Mouse (Mus musculus) heart, embryonic 13.5 days (tissue): ENCODE results near the gene 4930539E08Rik. TPM values are rescaled to one million over a fixed set of nuclear protein-coding genes. Genes with fewer than 3 reads are reported as not detected.

ENCODE experiments used
- ATAC-seq: fragments of 200-750 bp; cut with Nextera tagmentation; 2 replicates; pipeline ENCODE4 v1.8.0; 2017; ENCODE audit warnings: moderate TSS enrichment; ENCODE audit not compliant: insufficient number of reproducible peaks, low FRiP score, low TSS enrichment; ENCODE audit errors: extremely low read depth
- H3K27ac ChIP-seq: fragments of 300-500 bp; sonication (generic); replicated peaks from 2 replicates; pipeline ENCODE4 v1.5.1; 2015; ENCODE audit warnings: moderate library complexity, mild to moderate bottlenecking, inconsistent platforms
- H3K27me3 ChIP-seq: fragments of 300-500 bp; sonication (generic); replicated peaks from 2 replicates; pipeline ENCODE4 v1.6.1; 2015; ENCODE audit warnings: mild to moderate bottlenecking, inconsistent platforms
- H3K36me3 ChIP-seq: fragments of 300-500 bp; sonication (generic); 2 replicates; pipeline ENCODE4 v1.6.1; 2015; ENCODE audit warnings: mild to moderate bottlenecking, inconsistent platforms
- H3K4me1 ChIP-seq: fragments of 300-500 bp; sonication (generic); 2 replicates; pipeline ENCODE4 v1.6.1; 2015; ENCODE audit warnings: inconsistent platforms
- H3K4me2 ChIP-seq: fragments of 300-500 bp; sonication (generic); 2 replicates; pipeline ENCODE4 v1.6.1; 2015; ENCODE audit warnings: inconsistent platforms, mild to moderate bottlenecking, moderate library complexity
- H3K4me3 ChIP-seq: fragments of 300-500 bp; sonication (generic); 2 replicates; pipeline ENCODE4 v1.5.1; 2015; ENCODE audit warnings: moderate library complexity, mild to moderate bottlenecking, inconsistent platforms
- H3K9ac ChIP-seq: fragments of 300-500 bp; sonication (generic); 2 replicates; pipeline ENCODE4 v1.6.1; 2015; ENCODE audit warnings: inconsistent platforms, mild to moderate bottlenecking, moderate library complexity
- H3K9me3 ChIP-seq: fragments of 300-500 bp; sonication (generic); 2 replicates; pipeline ENCODE4 v1.6.1; 2016; ENCODE audit warnings: inconsistent platforms
- WGBS: fragments of 180-500 bp; shearing (Covaris S2); methylation state at CpG from one replicate; pipeline ENCODE4 v1.1.7; 2015; ENCODE audit warnings: mixed read lengths; 5-methylcytosine and 5-hydroxymethylcytosine counted together
- polyA plus RNA-seq: library from polyadenylated mRNA; unstranded; fragments of >200 nt; fragmentation: Nextera tagmentation; extraction: Ambion mirVana; gene quantifications from 2 replicates; pipeline ENCODE4 v1.2.1, GENCODE M21; 2015

Gene 4930539E08Rik
- polyA plus RNA-seq, 1 experiment from 2014 or later, result 0.05 TPM

DNA sequence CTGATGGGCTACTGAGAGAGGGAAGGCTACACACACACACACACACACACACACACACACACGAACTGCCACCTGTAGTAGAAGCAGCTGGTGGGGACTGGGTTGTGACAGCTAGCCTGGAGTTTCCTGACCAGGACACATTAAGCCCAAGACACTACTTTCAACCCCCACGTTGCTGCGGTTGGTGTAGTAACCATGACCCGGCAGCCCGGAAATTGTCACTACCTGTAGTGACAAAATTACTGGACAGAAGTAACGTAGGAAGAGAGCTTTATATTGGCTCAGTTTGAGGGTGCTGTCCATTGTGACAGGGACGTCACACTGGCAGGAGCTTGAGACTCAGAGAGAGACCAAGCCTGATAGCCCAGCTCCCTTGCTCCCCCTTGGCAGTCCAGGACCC is 42.8 kb downstream of the 4930539E08Rik start:
- Histone ChIP-seq H3K4me2 (no peak overlapping the region), H3K36me3 (no peaks in the 10 kb centered on the region), H3K9ac (no peak overlapping the region), H3K9me3 (0 out of 2 replicates have a peak, but pooled peaks cover 2% of the 10 kb centered on the region), H3K27me3 (peaks cover 3% of the 10 kb centered on the region; the same call in 1 of the 2 replicates), H3K4me3 (no peak overlapping the region), H3K27ac (no peak overlapping the region), H3K4me1 (peaks cover 19% of the 10 kb centered on the region)
- ATAC-seq, result no peak
- 86% methylated on average over 7 of the region's 7 CpGs for WGBS

DNA sequence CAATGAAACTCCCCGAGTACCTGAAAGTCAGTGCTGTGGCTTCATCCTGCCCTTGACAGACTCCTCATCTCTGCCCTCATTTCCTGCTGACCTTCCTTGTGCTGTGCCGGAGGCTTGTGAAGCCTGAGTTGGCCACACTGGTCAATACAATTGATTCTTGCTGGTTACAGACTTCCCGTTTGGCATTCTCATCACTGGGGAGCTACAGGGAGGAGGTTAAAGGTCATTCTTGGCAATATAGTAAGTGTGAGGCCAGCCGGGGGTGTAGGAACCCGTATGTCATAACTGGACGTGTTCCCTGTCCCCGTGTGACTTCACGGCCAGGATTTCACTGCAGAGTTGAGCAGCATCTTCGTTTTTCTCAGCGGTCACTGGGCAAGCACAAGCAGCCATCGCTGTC is 43.3 kb downstream of the 4930539E08Rik start:
- Histone ChIP-seq H3K4me3 (no peak overlapping the region), H3K4me2 (no peak overlapping the region), H3K9ac (no peak overlapping the region), H3K4me1 (peaks cover 15% of the 10 kb centered on the region), H3K36me3 (no peaks in the 10 kb centered on the region), H3K27ac (no peak overlapping the region), H3K9me3 (0 out of 2 replicates have a peak, but pooled peaks cover 2% of the 10 kb centered on the region), H3K27me3 (no peaks in the 10 kb centered on the region)
- WGBS, result 74% methylated on average over 11 of the region's 11 CpGs
- no peak for ATAC-seq

DNA sequence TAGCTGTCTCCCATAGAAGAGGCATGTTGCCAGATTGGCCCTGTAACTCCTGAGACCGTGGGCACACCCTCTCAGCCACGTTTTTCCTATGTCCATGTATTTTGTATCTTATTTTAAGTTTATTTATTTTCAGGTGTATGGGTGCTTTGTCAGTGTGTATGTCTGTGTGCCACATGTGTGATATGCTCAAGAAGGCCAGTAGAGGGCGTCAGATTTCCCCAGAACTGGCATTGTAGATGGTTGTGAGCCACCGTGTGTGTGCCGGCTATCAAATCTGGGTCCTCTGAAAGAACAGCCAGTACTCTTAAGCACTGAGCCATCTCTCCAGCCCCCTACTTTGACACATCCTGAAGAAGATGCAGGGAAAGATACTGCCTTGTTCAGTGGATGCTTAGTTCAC is 44.7 kb downstream of the 4930539E08Rik start:
- WGBS, result 70% methylated on average over 5 of the region's 5 CpGs
- H3K4me2 ChIP-seq, result no peak overlapping the region

GRCm38 (mm10) chr17:28869412-28870110 is 45.6 kb downstream of the 4930539E08Rik start:
- no peak for ATAC-seq
- Histone ChIP-seq H3K4me2 (no peak overlapping the region), H3K27me3 (no peaks in the 10 kb centered on the region), H3K36me3 (no peaks in the 10 kb centered on the region), H3K4me1 (peaks cover 1% of the 10 kb centered on the region), H3K4me3 (no peak overlapping the region), H3K9ac (no peak overlapping the region), H3K9me3 (0 out of 2 replicates have a peak, but pooled peaks cover 2% of the 10 kb centered on the region), H3K27ac (no peak overlapping the region)
- WGBS, result 43% methylated on average over 9 of the region's 9 CpGs

More for the DNA sequence above, 44.7 kb downstream of the 4930539E08Rik start:
- H3K27me3 ChIP-seq, result no peaks in the 10 kb centered on the region
- H3K4me1 ChIP-seq, result peaks cover 10% of the 10 kb centered on the region
- 0 out of 2 replicates have a peak, but pooled peaks cover 2% of the 10 kb centered on the region for H3K9me3 ChIP-seq
- no peak for ATAC-seq
- H3K9ac ChIP-seq, result no peak overlapping the region
- H3K27ac ChIP-seq, result no peak overlapping the region
- H3K4me3 ChIP-seq, result no peak overlapping the region
- H3K36me3 ChIP-seq, result no peaks in the 10 kb centered on the region

GRCm38 (mm10) chr17:28867381-28867780 is 47.7 kb downstream of the 4930539E08Rik start:
- 83% methylated on average over 4 of the region's 4 CpGs for WGBS
- Histone ChIP-seq H3K9me3 (no peaks in the 10 kb centered on the region), H3K27me3 (no peaks in the 10 kb centered on the region), H3K4me3 (no peak overlapping the region), H3K27ac (no peak overlapping the region), H3K9ac (no peak overlapping the region), H3K4me1 (no peaks in the 10 kb centered on the region), H3K36me3 (no peaks in the 10 kb centered on the region), H3K4me2 (no peak overlapping the region)
- no peak for ATAC-seq

DNA sequence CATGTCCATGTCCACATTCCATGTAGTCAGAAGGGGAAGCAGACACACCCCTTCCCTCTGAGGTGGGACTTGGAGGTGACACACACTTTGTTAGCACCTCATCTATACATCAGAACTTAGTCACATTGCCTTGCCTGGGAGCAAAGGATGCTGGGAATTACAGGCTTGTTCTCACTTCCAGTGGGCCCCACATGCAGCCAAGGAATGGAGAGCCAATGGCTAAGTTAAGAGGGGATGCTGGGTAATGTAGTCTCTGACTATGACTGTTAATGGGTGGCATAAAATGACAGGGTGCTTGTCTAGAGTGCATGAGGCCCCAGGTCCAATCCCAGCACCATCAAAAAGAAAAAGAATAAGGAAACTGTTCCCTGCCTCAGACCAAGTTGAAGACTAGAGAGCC is 48.2 kb downstream of the 4930539E08Rik start:
- Histone ChIP-seq H3K9ac (no peak overlapping the region), H3K27me3 (no peaks in the 10 kb centered on the region), H3K36me3 (no peaks in the 10 kb centered on the region), H3K4me2 (no peak overlapping the region), H3K4me3 (no peak overlapping the region), H3K4me1 (no peaks in the 10 kb centered on the region), H3K27ac (no peak overlapping the region), H3K9me3 (no peaks in the 10 kb centered on the region)
- no peak for ATAC-seq

DNA sequence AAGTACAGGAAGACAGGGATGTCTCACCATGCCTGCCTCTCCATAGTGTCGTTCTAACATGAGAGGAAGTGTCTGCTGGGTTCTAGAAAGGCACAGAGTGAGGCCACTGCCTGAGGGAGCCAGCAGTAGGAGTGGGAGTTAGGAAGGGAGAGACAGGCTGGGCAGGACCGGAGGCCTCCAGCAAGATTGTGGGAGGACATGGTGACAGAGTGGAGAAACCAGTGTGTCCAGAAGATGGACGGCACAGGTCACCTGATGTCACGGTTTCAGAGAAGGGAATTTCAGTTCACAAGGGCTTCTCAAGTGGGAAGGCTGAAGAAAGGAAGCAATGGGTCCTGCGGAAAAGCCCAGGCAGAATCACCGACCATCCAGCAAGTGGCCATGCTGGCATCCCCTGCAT is 50.7 kb downstream of the 4930539E08Rik start:
- H3K4me1 ChIP-seq, result no peaks in the 10 kb centered on the region
- H3K9ac ChIP-seq, result no peak overlapping the region
- H3K27me3 ChIP-seq, result no peaks in the 10 kb centered on the region
- 62% methylated on average over 6 of the region's 6 CpGs for WGBS
- no peak overlapping the region for H3K4me3 ChIP-seq
- H3K4me2 ChIP-seq, result no peak overlapping the region
- no peak overlapping the region for H3K27ac ChIP-seq
- H3K9me3 ChIP-seq, result no peaks in the 10 kb centered on the region
- no peaks in the 10 kb centered on the region for H3K36me3 ChIP-seq
- no peak for ATAC-seq

GRCm38 (mm10) chr17:28863926-28864325 is 51.2 kb downstream of the 4930539E08Rik start:
- Histone ChIP-seq H3K9me3 (no peaks in the 10 kb centered on the region), H3K27ac (no peak overlapping the region)
- WGBS, result 52% methylated on average over 7 of the region's 7 CpGs

GRCm38 (mm10) chr17:28858205-28858604 is 56.9 kb downstream of the 4930539E08Rik start, which contains the start of gene Pnpla1:
Gene Pnpla1, plus strand, starts transcription at chr17:28858411.
- Histone ChIP-seq H3K4me1 (no peaks in the 10 kb centered on the region), H3K36me3 (no peaks in the 10 kb centered on the region), H3K9ac (no peak within 1 kb of the TSS), H3K9me3 (peaks cover 11% of the 10 kb centered on the region), H3K27me3 (no peaks in the 10 kb centered on the region), H3K4me2 (no peak within 1 kb of the TSS), H3K4me3 (no peak within 1 kb of the TSS), H3K27ac (no peak within 1 kb of the TSS)
- ATAC-seq, result no peak
- 26% methylated on average over 12 of the region's 12 CpGs for WGBS

More at GRCm38 (mm10) chr17:28863926-28864325, 51.2 kb downstream of the 4930539E08Rik start:
- Histone ChIP-seq H3K4me1 (no peaks in the 10 kb centered on the region), H3K4me2 (no peak overlapping the region), H3K9ac (no peak overlapping the region), H3K27me3 (no peaks in the 10 kb centered on the region), H3K4me3 (no peak overlapping the region), H3K36me3 (no peaks in the 10 kb centered on the region)
- ATAC-seq, result no peak

DNA sequence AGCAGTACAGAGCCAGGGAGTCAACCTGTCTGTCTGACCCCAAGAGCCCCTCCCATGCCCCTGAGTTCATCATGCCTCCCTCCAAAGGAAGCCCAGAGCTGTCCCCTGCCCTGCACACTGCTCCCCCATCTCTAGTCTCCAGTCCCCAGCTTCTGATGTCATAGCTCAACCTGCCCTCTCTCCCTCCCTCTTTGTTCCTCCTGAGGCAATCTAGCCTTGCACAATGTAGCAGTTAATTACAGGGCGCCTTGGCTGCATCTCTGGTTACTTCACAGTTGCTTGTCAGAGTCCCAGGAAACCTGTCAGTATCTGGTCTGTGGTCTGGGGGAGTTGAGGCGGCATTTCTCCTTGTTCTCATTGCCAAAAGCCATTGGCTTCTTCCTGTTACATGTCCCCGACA is 59.1 kb downstream of the 4930539E08Rik start:
- Histone ChIP-seq H3K36me3 (no peaks in the 10 kb centered on the region), H3K9ac (no peak overlapping the region), H3K4me1 (no peaks in the 10 kb centered on the region), H3K4me2 (no peak overlapping the region), H3K27ac (no peak overlapping the region), H3K9me3 (peaks cover 11% of the 10 kb centered on the region), H3K27me3 (no peaks in the 10 kb centered on the region), H3K4me3 (no peak overlapping the region)
- WGBS, result 71% methylated on average over 3 of the region's 3 CpGs
- no peak for ATAC-seq

- Histone ChIP-seq H3K36me3 (no peaks in the 10 kb centered on the region), H3K4me1 (no peaks in the 10 kb centered on the region), H3K4me2 (no peak overlapping the region), H3K9me3 (peaks cover 11% of the 10 kb centered on the region), H3K27ac (no peak overlapping the region), H3K27me3 (no peaks in the 10 kb centered on the region), H3K4me3 (no peak overlapping the region), H3K9ac (no peak overlapping the region)
- WGBS, result 63% methylated on average over 9 of the region's 9 CpGs
- no peak for ATAC-seq
Measured at GRCm38 (mm10) chr17:28855166-28855885, 59.8 kb downstream of the 4930539E08Rik start.
